Mouse (Mus musculus) erythroblast, adult 5-6 weeks (primary cell): Measurements from ENCODE around the gene Pdss2. TPM values are rescaled to one million over a fixed set of nuclear protein-coding genes. Genes with fewer than 3 reads are reported as not detected.

Experiments used
- ATAC-seq: replicated peaks from 2 replicates; pipeline ENCODE4 v1.8.0; 2016; ENCODE audit warnings: moderate number of reproducible peaks, mild to moderate bottlenecking, moderate TSS enrichment, inconsistent platforms; ENCODE audit not compliant: poor library complexity, low FRiP score, severe bottlenecking
- total RNA-seq, 2 experiments: library from RNA; stranded (forward) in 1 of 2; stranded (reverse) in 1 of 2; fragments of 150-400 nt in 1 of 2; fragments of 200-764, 138-1000 nt in 1 of 2; gene quantifications; 2 replicates each; pipeline versions ENCODE4 v1.2.3 to v1.2.4; 2015 to 2017; ENCODE audit warnings: low replicate concordance in 2 of 2

Pdss2 gene
- total RNA-seq, 2 experiments from 2014 or later, result 0.38 to 9.3 TPM

DNA sequence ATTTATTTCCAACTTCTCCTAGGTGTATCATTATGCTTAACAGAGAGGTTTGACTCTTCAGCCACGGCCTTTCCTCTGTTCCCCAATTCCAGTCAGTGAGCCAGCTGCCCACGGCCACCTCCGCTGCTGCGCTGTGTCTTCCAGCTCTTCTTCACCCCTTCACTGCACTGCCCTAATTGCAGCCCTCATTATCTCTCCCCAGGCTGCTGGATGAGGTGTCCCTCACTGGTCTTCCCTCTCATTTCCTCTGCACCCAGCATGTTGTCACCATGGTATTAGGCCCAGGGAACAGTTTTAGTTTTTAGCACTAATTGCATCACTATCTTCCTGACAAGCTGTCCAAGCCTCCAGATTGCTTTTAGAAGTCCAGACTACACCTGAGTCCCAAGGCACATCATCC is 73.0 kb downstream of the Pdss2 start:
- no peak for ATAC-seq

GRCm38 (mm10) chr10:43308105-43308810 is 87.0 kb downstream of the Pdss2 start:
- no peak for ATAC-seq

GRCm38 (mm10) chr10:43310781-43311392 is 89.6 kb downstream of the Pdss2 start:
- ATAC-seq, result no peak

GRCm38 (mm10) chr10:43312211-43312610 is 90.9 kb downstream of the Pdss2 start:
- ATAC-seq, result no peak

DNA sequence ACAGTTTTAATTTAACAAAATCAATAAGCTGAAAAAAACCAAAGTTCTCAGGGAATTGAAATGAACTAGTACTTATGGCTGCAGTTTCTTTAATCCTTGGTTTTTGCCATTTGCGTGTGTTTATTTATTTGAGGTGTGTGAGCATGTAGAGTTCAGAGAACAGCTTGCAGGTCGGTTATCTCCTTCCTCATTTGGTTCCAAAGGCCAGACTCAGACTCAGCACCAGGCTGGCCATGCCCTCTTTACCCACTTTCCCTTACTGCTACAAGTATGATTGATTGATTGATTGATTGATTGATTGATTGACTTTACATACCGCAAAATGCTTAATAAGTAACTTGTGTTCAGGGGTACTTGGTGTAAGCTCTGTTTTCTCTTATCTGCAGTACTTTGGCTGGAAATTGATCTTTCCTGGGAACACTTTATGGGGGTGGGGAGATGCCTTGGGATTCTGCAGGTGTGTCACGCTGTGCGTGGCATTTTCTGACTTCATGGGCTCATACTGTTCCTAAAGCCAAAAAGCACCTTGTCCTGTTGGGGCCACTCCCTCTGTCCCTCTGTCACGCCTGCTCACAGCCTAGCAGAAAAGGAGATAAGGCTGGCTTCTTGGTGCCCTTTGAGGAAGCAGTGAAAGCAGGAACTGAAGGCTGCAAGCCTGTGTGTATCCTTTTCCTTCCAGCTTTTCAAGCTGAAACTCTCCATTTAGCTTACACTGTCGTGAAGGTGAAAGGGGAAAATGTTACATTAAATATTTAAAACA is 91.6 kb downstream of the Pdss2 start:
- ATAC-seq, result no peak

GRCm38 (mm10) chr10:43315228-43315627 is 93.9 kb downstream of the Pdss2 start:
- ATAC-seq, result no peak

DNA sequence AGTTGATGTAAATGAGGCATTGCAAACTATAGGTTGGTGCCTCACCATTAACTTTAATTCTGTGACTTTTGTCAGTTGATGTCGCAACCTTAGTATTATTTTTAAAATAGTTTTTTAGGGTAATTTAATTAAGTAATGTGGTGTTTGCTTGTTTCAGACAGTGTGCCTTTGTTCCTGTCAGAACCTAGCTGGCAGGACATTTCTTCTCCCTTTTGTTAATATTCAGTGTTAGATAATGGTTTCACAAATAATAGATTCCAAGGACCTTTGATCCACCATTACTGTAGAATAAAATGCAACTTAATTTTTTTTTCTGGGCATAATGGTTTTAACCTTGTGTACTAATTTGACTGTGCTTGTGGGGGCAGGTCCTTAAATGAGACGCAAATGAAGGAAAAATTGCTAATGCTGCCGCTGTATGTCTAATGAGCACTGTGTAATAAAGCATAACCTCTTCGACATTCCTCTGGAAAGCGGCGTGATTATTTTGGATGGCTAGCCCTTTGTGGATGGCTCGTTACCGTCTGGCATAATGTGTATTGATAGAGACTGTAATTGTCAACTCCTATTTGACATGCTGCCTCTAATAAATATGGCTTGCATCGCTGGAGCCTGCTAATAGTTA is 96.2 kb downstream of the Pdss2 start:
- no peak for ATAC-seq

DNA sequence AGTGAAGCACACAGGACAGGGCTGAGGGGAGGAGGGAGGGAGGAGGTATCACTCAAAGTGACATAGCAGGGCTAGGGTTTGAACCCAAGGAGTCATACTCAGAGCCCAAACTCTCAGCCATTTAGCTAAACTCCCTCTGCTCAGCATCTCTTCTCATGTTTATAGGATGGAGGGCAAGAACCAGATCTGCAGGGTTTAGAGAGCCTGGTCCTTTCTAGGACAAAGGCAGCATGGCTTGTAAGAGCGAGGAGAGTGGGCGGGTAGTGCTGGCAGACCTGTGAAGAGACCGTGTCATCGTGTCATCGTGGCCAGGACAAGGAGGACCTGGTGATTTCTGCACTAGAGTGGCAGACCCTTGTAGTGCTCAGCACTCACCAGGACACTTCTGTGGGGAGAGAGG is 99.7 kb downstream of the Pdss2 start:
- ATAC-seq, result no peak

DNA sequence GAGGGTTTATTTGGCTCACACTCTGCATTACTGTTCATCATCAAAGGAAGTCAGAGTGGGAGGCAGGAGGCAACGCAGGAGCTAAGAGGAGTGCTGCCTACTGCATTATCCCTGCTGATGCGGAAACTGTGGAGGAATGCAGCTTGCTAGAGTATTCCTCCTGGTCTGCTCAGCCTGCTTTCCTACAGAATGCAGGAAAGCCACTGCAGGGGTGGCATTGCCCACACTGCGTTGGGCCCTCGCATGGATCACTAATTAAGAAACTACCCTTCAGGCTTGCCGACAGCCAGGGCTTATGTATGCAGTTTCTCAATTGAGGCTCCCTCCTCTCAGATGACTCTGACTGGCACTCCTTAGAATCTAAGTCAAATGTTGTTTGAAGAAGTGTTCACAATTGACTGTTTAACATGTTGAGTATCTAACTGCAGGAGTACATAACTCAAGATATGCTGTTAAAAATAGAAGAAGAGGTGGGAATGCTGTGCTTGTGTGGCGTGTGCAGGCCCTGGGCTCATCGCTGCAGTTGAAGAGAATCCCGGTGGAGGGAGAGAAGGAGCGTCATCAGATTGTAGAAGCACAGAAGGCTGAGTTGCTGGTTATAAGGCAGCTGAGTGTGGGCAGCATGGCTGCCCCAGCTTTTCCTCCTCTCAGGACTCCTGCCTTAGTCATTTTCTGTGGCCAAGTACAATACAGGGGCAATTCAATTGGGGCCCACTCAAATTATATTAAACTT is 101.3 kb downstream of the Pdss2 start:
- ATAC-seq, result no peak

- no peak for ATAC-seq
Observed at GRCm38 (mm10) chr10:43323386-43323785, 102.1 kb downstream of the Pdss2 start.

- no peak for ATAC-seq
Observed at GRCm38 (mm10) chr10:43329813-43330212, 108.5 kb downstream of the Pdss2 start.

GRCm38 (mm10) chr10:43330691-43331090 is 109.4 kb downstream of the Pdss2 start:
- no peak for ATAC-seq

GRCm38 (mm10) chr10:43331931-43332701 is 110.8 kb downstream of the Pdss2 start:
- no peak for ATAC-seq

DNA sequence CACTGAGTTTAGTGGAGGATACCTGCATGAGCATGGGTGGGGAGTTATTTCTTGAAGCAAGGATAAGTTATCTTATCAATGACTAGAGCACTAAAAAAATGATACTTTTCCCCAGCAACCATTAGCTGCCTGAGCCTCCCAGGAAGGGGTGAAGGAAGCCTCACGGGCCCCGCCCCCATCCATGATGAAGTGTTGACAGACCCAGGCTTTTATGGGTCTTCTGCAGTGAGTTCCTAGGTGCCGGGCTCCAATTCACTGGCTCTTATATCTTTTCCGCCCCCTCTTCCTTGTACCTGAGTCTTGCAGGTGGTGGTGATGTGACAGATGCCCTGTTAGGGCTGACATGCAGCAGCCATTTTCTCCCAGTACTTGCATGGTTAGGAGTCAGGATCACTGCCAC is 114.6 kb downstream of the Pdss2 start:
- no peak for ATAC-seq

DNA sequence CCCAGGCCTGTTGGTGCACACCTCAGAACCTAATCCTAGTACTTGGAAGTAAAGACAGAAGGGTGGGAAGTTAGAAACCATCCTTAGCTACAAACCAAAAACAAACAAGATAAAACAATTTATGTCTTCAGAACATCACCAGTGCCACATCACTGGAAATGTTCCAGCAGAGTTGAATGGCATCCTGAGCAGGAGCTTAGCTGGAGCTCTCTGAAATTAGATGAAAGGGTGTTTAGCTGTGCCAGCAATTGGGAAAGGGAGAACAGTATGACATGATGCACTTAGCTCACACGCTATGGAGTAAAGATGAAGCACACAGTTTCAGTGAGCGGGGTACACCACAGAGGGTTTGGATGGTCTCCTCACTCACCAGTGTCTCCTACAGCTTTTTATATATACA is 115.8 kb downstream of the Pdss2 start:
- ATAC-seq, result no peak

GRCm38 (mm10) chr10:43339811-43340210 is 118.5 kb downstream of the Pdss2 start:
- ATAC-seq, result no peak

GRCm38 (mm10) chr10:43349718-43350117 is 128.4 kb downstream of the Pdss2 start:
- ATAC-seq, result no peak

GRCm38 (mm10) chr10:43357884-43358283 is 136.6 kb downstream of the Pdss2 start:
- ATAC-seq, result no peak

- no peak for ATAC-seq
Observed at GRCm38 (mm10) chr10:43362947-43363346, 141.7 kb downstream of the Pdss2 start.
